Mouse (Mus musculus): Measurements from ENCODE around the gene V1rd19. TPM values are rescaled to one million over a fixed set of nuclear protein-coding genes. Genes with fewer than 3 reads are reported as not detected.
"Not testable (repeated sequence)": the region's sequence is repeated elsewhere in the genome, so short reads cannot be mapped to it uniquely, and the experiment has no call there.

Gene V1rd19
- not detected in 2 replicates for polyA plus RNA-seq (2014; fragmentation: Nextera tagmentation; extraction: Ambion mirVana)

DNA sequence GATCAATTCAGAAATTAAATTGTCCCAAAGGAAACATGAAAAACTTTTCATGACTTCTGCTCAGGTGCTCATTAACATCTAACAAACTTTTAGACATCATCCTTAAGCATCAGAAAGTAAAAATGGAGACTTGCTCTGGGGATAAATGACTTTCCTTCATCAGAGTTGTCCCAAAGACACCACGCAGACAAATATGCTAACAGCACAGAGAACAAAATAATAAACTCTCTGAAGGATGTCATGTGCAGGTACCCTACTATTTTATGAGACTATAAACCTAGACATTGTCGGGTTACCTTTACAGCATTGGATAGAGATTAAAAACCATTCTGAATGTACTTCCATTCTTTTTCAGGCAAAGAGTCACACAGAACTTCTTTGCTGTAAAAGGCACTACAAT lies at the start of gene V1rd19:
Gene V1rd19 (plus strand): TSS at position 301 of the 400 bp plus-strand sequence.
- no peak within 1 kb of the TSS for H3K9ac ChIP-seq (ENCODE audit: low read depth, low read length)
- H3K36me3 ChIP-seq (ENCODE audit: control insufficient read depth, insufficient read depth, low read length) = no peaks in the 10 kb centered on the region
- peaks cover 4% of the 10 kb centered on the region; the same call in 1 of the 2 replicates for H3K9me3 ChIP-seq (replicated peaks; ENCODE audit: control insufficient read depth, low read length)
- no peak within 1 kb of the TSS for H3K4me2 ChIP-seq
- H3K27me3 ChIP-seq (ENCODE audit: control insufficient read depth, insufficient read depth, low read length) = no peaks in the 10 kb centered on the region
- H3K27ac ChIP-seq (ENCODE audit: low read depth, low read length) = no peak within 1 kb of the TSS
- H3K4me1 ChIP-seq (ENCODE audit: control insufficient read depth, insufficient read depth, low read length) = no peaks in the 10 kb centered on the region
- ATAC-seq (replicated peaks; ENCODE audit: insufficient number of reproducible peaks, low FRiP score, low TSS enrichment) = no peak
- H3K4me3 ChIP-seq (ENCODE audit: low read depth, low read length) = no peak within 1 kb of the TSS
- 58% methylated on average over 2 of the region's 2 CpGs for WGBS (ENCODE audit: insufficient replicate concordance)

DNA sequence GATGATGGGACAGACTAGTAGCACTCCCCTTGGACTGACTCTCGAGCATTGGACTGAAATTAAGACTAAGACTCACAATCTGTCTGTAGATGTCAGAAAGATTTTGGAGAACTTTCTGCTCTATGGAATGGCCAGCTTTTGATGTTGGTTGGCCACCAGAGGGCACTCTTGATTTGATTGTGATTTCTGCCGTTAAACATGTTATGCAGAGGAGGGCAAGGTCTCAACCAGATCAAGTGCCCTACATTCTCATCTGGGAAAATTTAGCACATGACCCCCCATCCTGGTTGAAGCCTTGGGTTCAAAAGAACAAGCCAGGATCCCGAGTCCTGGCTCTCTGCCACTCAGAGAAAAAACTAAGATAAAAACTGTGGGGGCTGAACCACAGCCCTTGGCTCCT lies 33.4 kb upstream of the V1rd19 start:
- not testable (repeated sequence) for H3K4me3 ChIP-seq (ENCODE audit: low read depth, low read length); H3K9ac ChIP-seq (ENCODE audit: low read depth, low read length); H3K27ac ChIP-seq (ENCODE audit: low read depth, low read length); H3K27me3 ChIP-seq (ENCODE audit: control insufficient read depth, insufficient read depth, low read length); H3K4me2 ChIP-seq; H3K36me3 ChIP-seq (ENCODE audit: control insufficient read depth, insufficient read depth, low read length); H3K4me1 ChIP-seq (ENCODE audit: control insufficient read depth, insufficient read depth, low read length); ATAC-seq (replicated peaks; ENCODE audit: insufficient number of reproducible peaks, low FRiP score, low TSS enrichment)
- H3K9me3 ChIP-seq (replicated peaks; ENCODE audit: control insufficient read depth, low read length) = peaks cover 31% of the 10 kb centered on the region
- 45% methylated on average over 3 of the region's 3 CpGs for WGBS (ENCODE audit: insufficient replicate concordance)

DNA sequence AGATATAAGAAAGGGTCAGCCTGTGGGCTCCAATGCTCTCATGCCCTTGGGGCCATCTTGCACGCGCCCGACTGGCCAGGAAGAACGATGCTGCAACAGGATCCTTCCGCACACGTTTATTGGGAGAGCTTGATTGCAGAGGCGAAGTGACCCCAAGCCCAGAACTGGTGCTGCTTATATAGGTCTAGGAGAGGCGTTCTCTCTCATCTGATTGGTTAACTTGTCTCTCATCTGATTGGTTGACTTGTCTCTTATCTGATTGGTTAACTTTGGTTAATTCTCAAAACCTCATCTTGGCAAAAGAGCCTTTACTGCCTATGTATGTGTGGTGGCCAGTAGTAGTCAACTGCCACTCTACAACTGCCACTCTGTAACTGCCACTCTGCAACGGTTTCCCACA lies 27.2 kb upstream of the V1rd19 start, which contains the start of gene Vmn1r181:
Gene Vmn1r181 (plus strand): TSS at position 301 of the 400 bp plus-strand sequence.
- H3K9me3 ChIP-seq (replicated peaks; ENCODE audit: control insufficient read depth, low read length) = peaks cover 28% of the 10 kb centered on the region
- not testable (repeated sequence) for H3K27me3 ChIP-seq (ENCODE audit: control insufficient read depth, insufficient read depth, low read length); H3K36me3 ChIP-seq (ENCODE audit: control insufficient read depth, insufficient read depth, low read length); ATAC-seq (replicated peaks; ENCODE audit: insufficient number of reproducible peaks, low FRiP score, low TSS enrichment); H3K4me1 ChIP-seq (ENCODE audit: control insufficient read depth, insufficient read depth, low read length); H3K4me3 ChIP-seq (ENCODE audit: low read depth, low read length); H3K9ac ChIP-seq (ENCODE audit: low read depth, low read length); H3K4me2 ChIP-seq; H3K27ac ChIP-seq (ENCODE audit: low read depth, low read length)
- WGBS (ENCODE audit: insufficient replicate concordance) = 65% methylated on average over 9 of the region's 9 CpGs

DNA sequence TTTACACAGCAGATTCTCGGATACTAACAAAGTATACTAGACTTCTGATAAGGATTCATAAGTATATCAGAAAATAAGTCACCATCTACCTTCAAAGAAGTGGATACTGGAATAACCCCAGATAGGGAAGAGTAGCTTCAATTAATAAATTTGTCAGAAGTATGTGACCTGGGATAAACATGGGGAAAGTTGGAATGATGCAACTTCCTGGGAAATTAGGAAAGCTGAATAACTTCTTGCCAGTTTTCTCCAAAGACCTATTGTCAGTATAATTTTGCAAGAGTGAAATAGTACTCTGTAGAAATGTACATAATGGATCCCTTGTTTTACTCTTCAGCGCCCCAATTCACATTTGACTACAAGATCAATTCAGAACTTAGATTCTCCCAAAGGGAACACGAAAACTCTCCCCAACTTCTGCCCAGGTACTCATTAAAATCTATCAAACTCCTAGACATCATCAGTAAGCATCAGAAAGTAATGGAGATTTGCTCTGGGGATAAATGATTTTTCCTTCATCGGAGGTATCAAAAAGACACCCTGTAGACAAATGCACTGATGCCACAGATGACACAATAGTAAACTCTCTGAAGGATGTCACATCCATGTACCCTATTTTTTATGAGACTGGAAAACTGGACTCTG lies 51.3 kb downstream of the V1rd19 start, which contains the start of gene Vmn1r183:
Gene Vmn1r183 (plus strand): TSS at position 595 of the 645 bp plus-strand sequence.
- no peak within 1 kb of the TSS for H3K4me2 ChIP-seq
- 68% methylated on average over 4 of the region's 4 CpGs for WGBS (ENCODE audit: insufficient replicate concordance)
- no peak within 1 kb of the TSS for H3K4me3 ChIP-seq (ENCODE audit: low read depth, low read length)

More for the DNA sequence above, 51.3 kb downstream of the V1rd19 start, which contains the start of gene Vmn1r183:
- no peak within 1 kb of the TSS for H3K9ac ChIP-seq (ENCODE audit: low read depth, low read length)
- H3K4me1 ChIP-seq (ENCODE audit: control insufficient read depth, insufficient read depth, low read length) = no peaks in the 10 kb centered on the region
- ATAC-seq (replicated peaks; ENCODE audit: insufficient number of reproducible peaks, low FRiP score, low TSS enrichment) = no peak
- no peak within 1 kb of the TSS for H3K27ac ChIP-seq (ENCODE audit: low read depth, low read length)
- no peaks in the 10 kb centered on the region for H3K36me3 ChIP-seq (ENCODE audit: control insufficient read depth, insufficient read depth, low read length)
- H3K27me3 ChIP-seq (ENCODE audit: control insufficient read depth, insufficient read depth, low read length) = no peaks in the 10 kb centered on the region
- H3K9me3 ChIP-seq (replicated peaks; ENCODE audit: control insufficient read depth, low read length) = no peaks in the 10 kb centered on the region

Other genes starting within 250 kb of the V1rd19 start
- gene Vmn1r174, start 249.4 kb upstream of the V1rd19 start, polyA plus RNA-seq (2014; fragmentation: Nextera tagmentation; extraction: Ambion mirVana) = not detected in 2 replicates
- gene Vmn1r175, start 191.0 kb upstream of the V1rd19 start, polyA plus RNA-seq (2014; fragmentation: Nextera tagmentation; extraction: Ambion mirVana) = not detected in 2 replicates
- gene Vmn1r176, start 164.3 kb upstream of the V1rd19 start, polyA plus RNA-seq (2014; fragmentation: Nextera tagmentation; extraction: Ambion mirVana) = not detected in 2 replicates
- not detected in 2 replicates for gene Vmn1r177, start 135.2 kb upstream of the V1rd19 start, polyA plus RNA-seq (2014; fragmentation: Nextera tagmentation; extraction: Ambion mirVana)
- not detected in 2 replicates for gene Vmn1r178, start 109.7 kb upstream of the V1rd19 start, polyA plus RNA-seq (2014; fragmentation: Nextera tagmentation; extraction: Ambion mirVana)
- not detected in 2 replicates for gene Vmn1r179, start 74.7 kb upstream of the V1rd19 start, polyA plus RNA-seq (2014; fragmentation: Nextera tagmentation; extraction: Ambion mirVana)
- gene Vmn1r180, start 51.1 kb upstream of the V1rd19 start, polyA plus RNA-seq (2014; fragmentation: Nextera tagmentation; extraction: Ambion mirVana) = not detected in 2 replicates
- gene Vmn1r181, start 27.1 kb upstream of the V1rd19 start, polyA plus RNA-seq (2014; fragmentation: Nextera tagmentation; extraction: Ambion mirVana) = not detected in 2 replicates
- not detected in 2 replicates for gene Vmn1r183, start 51.6 kb downstream of the V1rd19 start, polyA plus RNA-seq (2014; fragmentation: Nextera tagmentation; extraction: Ambion mirVana)
- gene Zfp180, start 80.2 kb downstream of the V1rd19 start, polyA plus RNA-seq (2014; fragmentation: Nextera tagmentation; extraction: Ambion mirVana) = 14.2 and 19.9 TPM in 2 replicates
- 3.2 and 3.8 TPM in 2 replicates for gene Zfp112, start 110.6 kb downstream of the V1rd19 start, polyA plus RNA-seq (2014; fragmentation: Nextera tagmentation; extraction: Ambion mirVana)
- gene Zfp235, start 132.5 kb downstream of the V1rd19 start, polyA plus RNA-seq (2014; fragmentation: Nextera tagmentation; extraction: Ambion mirVana) = 7.7 and 10.6 TPM in 2 replicates
- gene Zfp114, start 173.4 kb downstream of the V1rd19 start, polyA plus RNA-seq (2014; fragmentation: Nextera tagmentation; extraction: Ambion mirVana) = 3.3 and 3.9 TPM in 2 replicates
- gene Zfp111, start 209.8 kb downstream of the V1rd19 start, polyA plus RNA-seq (2014; fragmentation: Nextera tagmentation; extraction: Ambion mirVana) = 7.7 and 8.3 TPM in 2 replicates
- gene Zfp109, start 235.9 kb downstream of the V1rd19 start, polyA plus RNA-seq (2014; fragmentation: Nextera tagmentation; extraction: Ambion mirVana) = 3.6 and 3.9 TPM in 2 replicates